Mouse (Mus musculus) heart, postnatal 0 days (tissue): ENCODE data around the gene Ccdc151. TPM values are rescaled to one million over a fixed set of nuclear protein-coding genes. Genes with fewer than 3 reads are reported as not detected.
A peak's percentile ranks its signal among the peaks of the same experiment; 100 is the strongest.

Experiments used
- ATAC-seq: fragments of 200-750 bp; cut with Nextera tagmentation; 2 replicates; pipeline ENCODE4 v1.8.0; 2017; ENCODE audit warnings: low read depth, moderate number of reproducible peaks, moderate library complexity; ENCODE audit not compliant: insufficient read depth
- DNase-seq: peaks from one replicate; pipeline ENCODE4 v3.0.0-alpha.2; 2016; ENCODE audit warnings: low spot score
- H3K27ac ChIP-seq: fragments of 300-500 bp; sonication (generic); 2 replicates; pipeline ENCODE4 v1.5.1; 2014; ENCODE audit warnings: low read depth, mild to moderate bottlenecking
- H3K27me3 ChIP-seq: fragments of 300-500 bp; sonication (generic); 2 replicates; pipeline ENCODE4 v1.6.1; 2014; ENCODE audit warnings: low read length, mixed read lengths; ENCODE audit not compliant: control insufficient read depth, insufficient read depth
- H3K36me3 ChIP-seq: fragments of 300-500 bp; sonication (generic); replicated peaks from 2 replicates; pipeline ENCODE4 v1.6.1; 2014; ENCODE audit warnings: low read length, mixed read lengths; ENCODE audit not compliant: control insufficient read depth, insufficient read depth
- H3K4me1 ChIP-seq: fragments of 300-500 bp; sonication (generic); 2 replicates; pipeline ENCODE4 v1.6.1; 2014; ENCODE audit warnings: antibody characterized with exemption; ENCODE audit not compliant: control insufficient read depth, insufficient read depth
- H3K4me2 ChIP-seq: fragments of 300-500 bp; sonication (generic); 2 replicates; pipeline ENCODE4 v1.6.1; 2014; ENCODE audit warnings: low read depth, mild to moderate bottlenecking, low read length, moderate library complexity
- H3K4me3 ChIP-seq: fragments of 300-500 bp; sonication (generic); 2 replicates; pipeline ENCODE4 v1.5.1; 2014; ENCODE audit warnings: low read depth, low read length
- H3K9ac ChIP-seq: fragments of 300-500 bp; sonication (generic); replicated peaks from 2 replicates; pipeline ENCODE4 v1.6.1; 2014; ENCODE audit warnings: low read depth, low read length, mixed read lengths
- H3K9me3 ChIP-seq: fragments of 300-500 bp; sonication (generic); replicated peaks from 2 replicates; pipeline ENCODE4 v1.6.1; 2016; ENCODE audit warnings: low read length; ENCODE audit not compliant: control insufficient read depth
- CTCF ChIP-seq: IDR thresholded peaks from 2 replicates; pipeline ENCODE4 v1.5.1; 2016; ENCODE audit warnings: antibody characterized with exemption, control low read depth, low read depth
- EP300 ChIP-seq: IDR thresholded peaks from 2 replicates; pipeline ENCODE4 v1.6.1; 2016; ENCODE audit warnings: antibody characterized with exemption, low read depth
- WGBS: fragments of 180-500 bp; shearing (Covaris S2); extraction: QIAGEN DNeasy Blood & Tissue Kit; methylation state at CpG from one replicate; pipeline ENCODE4 v1.1.7; 2014; 5-methylcytosine and 5-hydroxymethylcytosine counted together
- polyA plus RNA-seq: library from polyadenylated mRNA; unstranded; fragments of >200 nt; fragmentation: Nextera tagmentation; extraction: Ambion mirVana; gene quantifications from 2 replicates; pipeline ENCODE4 v1.2.1, GENCODE M21; 2015
- total RNA-seq: library from RNA; depleted of rRNA; stranded (reverse); fragments of >200 nt; gene quantifications from 2 replicates; pipeline ENCODE4 v1.2.3, GENCODE M21; 2014; ENCODE audit warnings: low replicate concordance

The Ccdc151 gene
- total and polyA plus RNA-seq, 2 experiments from 2014 or later = 0.12 TPM; not detected in 1

DNA sequence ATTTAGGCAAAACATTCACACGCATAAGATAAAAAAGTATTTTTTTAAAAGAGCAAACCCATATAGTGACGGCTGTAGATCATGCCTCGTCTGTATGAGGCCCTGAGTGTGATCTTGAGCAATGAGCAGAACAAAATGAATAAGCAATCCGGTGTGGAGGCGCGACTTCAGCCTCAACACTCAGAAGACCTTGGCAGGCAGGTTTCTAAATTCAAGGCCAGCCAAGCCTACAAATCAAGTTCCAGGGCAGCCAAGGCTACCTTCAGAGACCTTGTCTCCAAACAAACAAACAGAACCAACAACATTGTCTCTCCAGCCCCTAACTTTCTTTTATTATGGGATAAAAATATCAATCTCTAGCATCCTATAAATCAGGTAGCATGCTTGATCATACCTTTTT is 2.1 kb downstream of the Ccdc151 start:
- ATAC-seq (no peak), DNase-seq (no peak)
- WGBS = 88% methylated on average over 6 of the region's 6 CpGs
- no peak overlapping the region for H3K27ac ChIP-seq
- TF ChIP-seq CTCF (no peak), EP300 (no peak)
- no peak overlapping the region for H3K9ac ChIP-seq
- no peak overlapping the region for H3K4me3 ChIP-seq
- no peak overlapping the region for H3K4me2 ChIP-seq
- peaks cover 8% of the 10 kb centered on the region; the same call in 1 of the 2 replicates for H3K27me3 ChIP-seq
- peaks cover 11% of the 10 kb centered on the region for H3K36me3 ChIP-seq
- peaks cover 10% of the 10 kb centered on the region for H3K4me1 ChIP-seq
- no peaks in the 10 kb centered on the region for H3K9me3 ChIP-seq

- H3K9ac ChIP-seq = no peak overlapping the region
- TF ChIP-seq EP300 (no peak), CTCF (no peak)
- H3K27me3 ChIP-seq = peaks cover 35% of the 10 kb centered on the region
- H3K4me3 ChIP-seq = no peak overlapping the region
- H3K4me1 ChIP-seq = no peaks in the 10 kb centered on the region
- 75% methylated on average over 3 of the region's 3 CpGs for WGBS
- H3K9me3 ChIP-seq = no peaks in the 10 kb centered on the region
- no peak overlapping the region for H3K27ac ChIP-seq
- ATAC-seq (no peak), DNase-seq (no peak)
- no peak overlapping the region for H3K4me2 ChIP-seq
- no peaks in the 10 kb centered on the region for H3K36me3 ChIP-seq
These were observed 6.1 kb downstream of the Ccdc151 start for GRCm38 (mm10) chr9:21996178-21996867.

GRCm38 (mm10) chr9:21992227-21992626 is 10.2 kb downstream of the Ccdc151 start:
- Histone ChIP-seq H3K4me3 (no peak overlapping the region), H3K27ac (no peak overlapping the region), H3K27me3 (peaks cover 68% of the 10 kb centered on the region), H3K4me1 (peaks cover 19% of the 10 kb centered on the region), H3K9ac (no peak overlapping the region), H3K9me3 (no peaks in the 10 kb centered on the region), H3K4me2 (no peak overlapping the region), H3K36me3 (no peaks in the 10 kb centered on the region)
- DNase-seq (no peak), ATAC-seq (no peak)
- 62% methylated on average over 4 of the region's 4 CpGs for WGBS
- TF ChIP-seq EP300 (no peak), CTCF (no peak)

DNA sequence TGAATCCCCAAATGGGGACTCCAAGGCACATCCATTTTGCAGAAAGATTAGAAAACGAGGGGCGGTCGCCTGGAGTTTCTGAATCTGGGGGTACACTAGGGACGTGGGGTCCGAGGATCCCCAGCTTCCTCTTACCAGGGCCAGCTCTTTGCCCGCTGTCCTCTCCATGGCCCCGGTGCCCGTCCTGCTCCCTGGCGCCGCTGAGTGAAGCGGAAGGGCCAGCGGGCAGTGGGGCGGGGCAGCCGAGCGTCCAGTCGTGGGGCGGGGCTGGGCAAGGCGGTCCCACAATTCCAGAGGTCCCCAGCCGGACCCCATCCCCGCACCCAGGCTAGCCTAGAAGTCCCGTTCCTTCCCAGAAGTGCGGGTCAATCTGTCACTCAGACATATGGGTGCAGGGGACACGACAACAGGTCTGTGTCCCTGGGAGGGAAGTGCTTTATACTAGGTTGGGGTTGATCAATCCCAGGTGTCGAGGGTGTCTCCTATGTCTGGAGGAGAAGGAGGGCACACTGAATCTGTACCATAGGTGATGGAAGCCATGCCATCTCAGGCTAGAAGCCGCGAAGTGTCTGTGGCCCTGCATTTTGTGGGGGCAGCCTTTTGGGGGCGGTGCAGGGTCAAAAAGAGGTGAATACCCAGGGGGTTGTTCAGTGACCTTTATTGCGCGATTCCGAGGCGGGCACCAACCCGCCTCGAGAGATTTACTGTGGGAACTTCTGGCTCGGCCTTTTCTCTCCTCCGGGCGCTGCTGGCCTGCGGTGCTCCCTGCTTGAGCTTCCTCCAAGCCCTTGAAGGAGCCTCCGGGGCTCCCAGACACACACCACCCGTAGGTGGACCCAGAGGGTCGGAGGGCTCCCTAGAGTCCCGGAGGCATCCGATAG is 13.0 kb downstream of the Ccdc151 start, which contains the start of gene Rgl3:
Gene Rgl3 (minus strand): TSS at position 217 of the 881 bp plus-strand sequence.
- under 1% methylated on average over 42 of the region's 42 CpGs for WGBS
- Histone ChIP-seq H3K27ac (no peak within 1 kb of the TSS), H3K4me3 (peak within 1 kb of the TSS; percentile 57), H3K9me3 (no peaks in the 10 kb centered on the region), H3K27me3 (peaks cover 90% of the 10 kb centered on the region), H3K36me3 (no peaks in the 10 kb centered on the region), H3K9ac (peak within 1 kb of the TSS; percentile 40; the same call in 1 of the 2 replicates), H3K4me1 (peaks cover 19% of the 10 kb centered on the region), H3K4me2 (peak within 1 kb of the TSS; percentile 86)
- ATAC-seq (peak; percentile 38; the same call in 1 of the 2 replicates), DNase-seq (no peak)
- TF ChIP-seq EP300 = no peak
- TF ChIP-seq CTCF = no peak

DNA sequence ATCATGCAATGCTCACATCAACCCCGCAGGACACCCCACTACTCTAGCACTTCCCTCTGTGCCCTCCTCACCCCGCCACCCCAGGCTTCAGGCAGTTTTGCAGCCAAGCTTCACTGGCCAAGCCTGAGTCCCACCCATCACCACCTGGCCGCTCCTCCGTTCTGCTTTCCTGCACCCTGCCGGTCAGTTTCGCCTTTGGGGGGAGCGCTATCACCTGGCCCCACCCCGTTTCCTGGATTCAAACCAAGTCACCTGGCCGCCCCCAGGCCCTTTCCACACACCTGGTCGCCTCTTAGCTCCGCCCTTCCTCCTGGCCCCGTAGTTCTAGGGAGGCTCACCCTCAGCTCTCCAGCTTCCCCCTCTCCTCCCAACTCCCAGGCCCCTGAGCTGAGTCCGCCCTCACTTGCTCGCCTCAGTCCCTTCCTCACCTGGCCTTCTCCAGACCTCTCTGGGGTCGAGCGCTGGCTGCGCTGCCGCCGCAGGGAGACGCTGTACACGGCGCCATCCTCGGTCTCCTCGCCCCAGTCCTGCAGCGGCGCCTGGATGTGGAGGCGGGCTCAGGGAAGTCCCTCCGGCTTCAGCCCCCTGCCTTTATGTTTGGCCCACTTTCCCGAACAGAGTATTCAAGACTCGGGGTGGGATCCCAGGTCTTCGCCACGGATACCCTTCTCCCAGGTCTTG is 13.9 kb downstream of the Ccdc151 start:
- WGBS = 3% methylated on average over 32 of the region's 32 CpGs
- H3K36me3 ChIP-seq = no peaks in the 10 kb centered on the region
- ATAC-seq (0 out of 2 replicates have a peak, but pooled peaks have one; percentile 25), DNase-seq (no peak)
- peaks cover 84% of the 10 kb centered on the region for H3K27me3 ChIP-seq
- H3K27ac ChIP-seq = no peak overlapping the region
- H3K4me3 ChIP-seq = peak overlapping the region; percentile 57
- peak overlapping the region; percentile 40; the same call in 1 of the 2 replicates for H3K9ac ChIP-seq
- no peaks in the 10 kb centered on the region for H3K9me3 ChIP-seq
- H3K4me1 ChIP-seq = peaks cover 19% of the 10 kb centered on the region
- peak overlapping the region; percentile 86 for H3K4me2 ChIP-seq
- TF ChIP-seq EP300 = no peak
- no peak for TF ChIP-seq CTCF
